Mouse (Mus musculus): ENCODE measurements at regions not wholly inside any gene's neighbourhood (a gene's known extent, or its start where the extent isn't known, plus 50 kb on each side); places are given as distances from the start of the nearest gene placed in this dataset.
A peak's percentile ranks its signal among the peaks of the same experiment; 100 is the strongest.

GRCm38 (mm10) chr5:75767213-75767612, 192.5 kb downstream of the Kit start:
- no peak for DNase-seq (ENCODE audit: low read depth)

- no peak for DNase-seq (ENCODE audit: low read depth)
These were observed 187.7 kb downstream of the Kit start for GRCm38 (mm10) chr5:75762374-75762773.

- no peak for DNase-seq (ENCODE audit: low read depth)
These were observed 187.0 kb downstream of the Kit start for GRCm38 (mm10) chr5:75761459-75762310.

- DNase-seq (ENCODE audit: low read depth): no peak
These were observed 181.5 kb downstream of the Kit start for GRCm38 (mm10) chr5:75756168-75756567.

GRCm38 (mm10) chr5:75754356-75754755, 179.6 kb downstream of the Kit start:
- no peak for DNase-seq (ENCODE audit: low read depth)

- no peak for DNase-seq (ENCODE audit: low read depth)
These were observed 170.6 kb downstream of the Kit start for GRCm38 (mm10) chr5:75745311-75745710.

GRCm38 (mm10) chr5:75744475-75745045, 169.8 kb downstream of the Kit start:
- DNase-seq (ENCODE audit: low read depth): no peak

- DNase-seq (ENCODE audit: low read depth): no peak
These were observed 164.6 kb downstream of the Kit start for GRCm38 (mm10) chr5:75739336-75739735.

GRCm38 (mm10) chr5:75738445-75738844, 163.7 kb downstream of the Kit start:
- DNase-seq (ENCODE audit: low read depth): no peak

GRCm38 (mm10) chr5:75737752-75738151, 163.0 kb downstream of the Kit start:
- no peak for DNase-seq (ENCODE audit: low read depth)

- peak; percentile 6 for DNase-seq (ENCODE audit: low read depth)
These were observed 161.6 kb downstream of the Kit start for GRCm38 (mm10) chr5:75736318-75736717.

GRCm38 (mm10) chr5:75734508-75734907, 159.8 kb downstream of the Kit start:
- no peak for DNase-seq (ENCODE audit: low read depth)

- DNase-seq (ENCODE audit: low read depth): no peak
These were observed 159.3 kb downstream of the Kit start for GRCm38 (mm10) chr5:75734043-75734442.

GRCm38 (mm10) chr5:75731236-75731635, 156.5 kb downstream of the Kit start:
- DNase-seq (ENCODE audit: low read depth): no peak

GRCm38 (mm10) chr5:75730698-75731097, 156.0 kb downstream of the Kit start:
- DNase-seq (ENCODE audit: low read depth): no peak

- no peak for DNase-seq (ENCODE audit: low read depth)
These were observed 146.6 kb downstream of the Kit start for GRCm38 (mm10) chr5:75721291-75721690.

- DNase-seq (ENCODE audit: low read depth): no peak
These were observed 145.6 kb downstream of the Kit start for GRCm38 (mm10) chr5:75720091-75720940.

- no peak for DNase-seq (ENCODE audit: low read depth)
These were observed 144.0 kb downstream of the Kit start for GRCm38 (mm10) chr5:75718511-75719225.

Data from NIH3T3 (cell line).